Mouse (Mus musculus) testis, adult 2 months (tissue): Measurements from ENCODE around the gene Cat. TPM values are rescaled to one million over a fixed set of nuclear protein-coding genes. Genes with fewer than 3 reads are reported as not detected.
A peak's percentile ranks its signal among the peaks of the same experiment; 100 is the strongest.

ENCODE experiments used
- H3K27ac ChIP-seq: fragments of 200-500 bp; 2 replicates; pipeline ENCODE4 v1.5.1; 2012; ENCODE audit warnings: low read depth, low read length; ENCODE audit not compliant: control insufficient read depth, insufficient read depth
- H3K27me3 ChIP-seq: fragments of 200-500 bp; 2 replicates; pipeline ENCODE4 v1.6.1; 2012; ENCODE audit warnings: mild to moderate bottlenecking, low read length, moderate library complexity; ENCODE audit not compliant: control insufficient read depth, insufficient read depth
- H3K36me3 ChIP-seq: fragments of 200-500 bp; 2 replicates; pipeline ENCODE4 v1.6.1; 2012; ENCODE audit warnings: mild to moderate bottlenecking, low read length; ENCODE audit not compliant: control insufficient read depth, insufficient read depth
- H3K4me1 ChIP-seq: fragments of 200-500 bp; 2 replicates; pipeline ENCODE4 v1.6.1; 2012; ENCODE audit warnings: low read length; ENCODE audit not compliant: control insufficient read depth, insufficient read depth
- H3K4me3 ChIP-seq: fragments of 200-500 bp; 2 replicates; pipeline ENCODE4 v1.5.1; 2012; ENCODE audit warnings: low read depth, mild to moderate bottlenecking, low read length, moderate library complexity, mixed read lengths; ENCODE audit not compliant: control insufficient read depth
- CTCF ChIP-seq: fragments of 200-500 bp; IDR thresholded peaks from 2 replicates; pipeline ENCODE4 v1.5.1; 2012; ENCODE audit warnings: low read depth, mild to moderate bottlenecking, inconsistent platforms, low read length, moderate library complexity; ENCODE audit not compliant: control insufficient read depth, insufficient read depth, insufficient replicate concordance
- POLR2A ChIP-seq: fragments of 200-500 bp; IDR thresholded peaks from 2 replicates; pipeline ENCODE4 v1.6.1; 2012; ENCODE audit warnings: low read depth, mild to moderate bottlenecking, inconsistent platforms, low read length, moderate library complexity; ENCODE audit not compliant: control insufficient read depth
- polyA plus RNA-seq: library from polyadenylated mRNA; depleted of rRNA; stranded (reverse); fragments of >200 nt; gene quantifications from 2 replicates; pipeline ENCODE4 v1.2.3, GENCODE M21; 2012

Cat gene
- polyA plus RNA-seq, 1 experiment: 7.5 TPM

DNA sequence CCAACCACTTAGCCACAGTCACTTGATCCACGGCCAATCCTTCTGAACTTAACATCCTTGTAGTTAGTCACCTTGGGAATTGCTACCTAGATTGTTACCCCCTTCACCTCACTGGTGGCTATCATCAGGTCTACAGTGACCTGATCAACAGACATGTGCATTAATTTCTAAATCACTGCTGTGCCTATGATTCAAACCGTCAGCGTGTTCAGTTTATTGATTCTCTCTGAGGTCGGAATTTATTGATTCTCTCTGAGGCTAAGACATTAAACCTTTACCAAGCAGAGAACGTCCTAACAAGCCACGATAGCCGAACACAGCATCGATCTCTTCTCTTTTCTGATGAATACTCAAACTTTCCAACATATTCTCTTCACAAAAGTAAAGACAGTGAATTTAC lies 34.7 kb downstream of the Cat start:
- no peaks in the 10 kb centered on the region; the same call in 1 of the 2 replicates for H3K36me3 ChIP-seq
- no peak overlapping the region for H3K4me3 ChIP-seq
- no peaks in the 10 kb centered on the region for H3K4me1 ChIP-seq
- H3K27me3 ChIP-seq: no peaks in the 10 kb centered on the region
- no peak overlapping the region for H3K27ac ChIP-seq
- TF ChIP-seq POLR2A: no peak
- TF ChIP-seq CTCF: no peak

DNA sequence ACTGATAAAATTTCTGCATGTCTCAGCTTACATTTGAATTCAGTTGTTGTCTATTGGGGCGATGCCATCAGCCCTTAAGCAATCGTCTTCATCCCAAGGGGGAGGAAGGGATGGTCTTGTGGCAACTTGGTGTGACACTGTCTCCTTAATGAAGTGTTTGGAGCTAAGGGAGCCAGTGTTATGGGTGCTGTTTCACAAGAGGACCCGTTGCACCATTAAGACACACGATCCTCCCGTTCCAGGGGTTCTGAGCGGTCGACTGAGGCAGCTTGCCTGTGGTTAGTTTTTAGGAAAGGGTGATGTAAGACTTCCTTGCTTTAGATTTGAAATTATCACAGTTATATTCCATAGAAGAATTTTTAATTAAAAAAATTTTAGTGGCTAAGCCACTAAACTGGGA lies 35.1 kb downstream of the Cat start:
- Histone ChIP-seq H3K27me3 (no peaks in the 10 kb centered on the region), H3K27ac (no peak overlapping the region), H3K36me3 (no peaks in the 10 kb centered on the region; the same call in 1 of the 2 replicates), H3K4me1 (no peaks in the 10 kb centered on the region), H3K4me3 (no peak overlapping the region)
- TF ChIP-seq CTCF: no peak
- TF ChIP-seq POLR2A: no peak

DNA sequence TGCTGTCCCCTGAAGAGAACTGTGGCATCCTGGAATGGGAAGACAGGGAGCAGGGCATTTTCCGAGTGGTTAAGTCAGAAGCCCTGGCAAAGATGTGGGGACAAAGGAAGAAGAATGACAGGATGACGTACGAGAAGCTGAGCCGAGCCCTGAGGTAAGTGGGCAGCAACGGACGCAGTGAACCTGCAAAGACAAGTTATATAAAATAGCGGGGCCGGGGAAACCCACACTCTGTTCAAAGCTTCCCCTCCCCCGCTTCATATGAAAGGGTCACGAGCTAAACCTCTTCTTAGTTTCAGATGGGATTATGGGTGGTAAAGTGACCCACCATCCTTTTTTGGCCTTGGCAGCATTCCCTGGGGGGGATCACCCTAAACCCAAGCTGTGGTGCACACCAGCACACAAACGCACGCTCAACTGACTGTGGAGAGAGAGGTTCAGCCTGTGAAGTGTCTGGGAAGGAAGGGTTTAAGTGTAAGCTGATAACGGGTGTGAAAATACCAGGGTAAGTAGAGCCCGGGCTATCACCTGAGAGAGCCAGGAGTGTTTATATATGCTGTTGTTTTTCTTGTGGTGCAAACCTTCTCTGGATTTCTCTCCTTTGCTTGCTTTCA lies 35.9 kb downstream of the Cat start:
- H3K4me1 ChIP-seq: no peaks in the 10 kb centered on the region
- H3K27me3 ChIP-seq: no peaks in the 10 kb centered on the region
- H3K4me3 ChIP-seq: no peak overlapping the region
- no peaks in the 10 kb centered on the region for H3K36me3 ChIP-seq
- TF ChIP-seq POLR2A (no peak), CTCF (no peak)
- no peak overlapping the region for H3K27ac ChIP-seq

DNA sequence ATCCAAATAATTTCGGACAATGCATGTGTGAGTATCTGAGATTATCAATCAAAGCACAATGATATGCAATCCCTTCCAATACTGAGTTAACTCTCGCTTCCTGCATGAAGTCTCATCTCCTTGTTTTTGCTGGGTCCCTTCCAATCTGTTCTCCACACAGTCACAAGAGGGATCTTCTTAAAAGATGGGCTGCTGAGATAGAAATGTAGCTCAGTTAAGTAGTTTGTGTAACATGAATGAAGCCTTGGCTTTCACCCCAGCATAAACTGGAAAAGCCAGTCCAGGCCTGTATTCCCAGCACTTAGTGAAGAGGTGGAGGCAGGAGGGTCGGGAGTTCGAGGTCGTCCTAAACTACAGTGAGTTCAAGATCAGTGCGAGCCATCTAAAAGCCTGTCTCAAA lies 38.6 kb downstream of the Cat start:
- TF ChIP-seq CTCF (no peak), POLR2A (no peak)
- Histone ChIP-seq H3K36me3 (no peaks in the 10 kb centered on the region), H3K27me3 (no peaks in the 10 kb centered on the region), H3K4me3 (no peak overlapping the region), H3K4me1 (no peaks in the 10 kb centered on the region), H3K27ac (no peak overlapping the region)

DNA sequence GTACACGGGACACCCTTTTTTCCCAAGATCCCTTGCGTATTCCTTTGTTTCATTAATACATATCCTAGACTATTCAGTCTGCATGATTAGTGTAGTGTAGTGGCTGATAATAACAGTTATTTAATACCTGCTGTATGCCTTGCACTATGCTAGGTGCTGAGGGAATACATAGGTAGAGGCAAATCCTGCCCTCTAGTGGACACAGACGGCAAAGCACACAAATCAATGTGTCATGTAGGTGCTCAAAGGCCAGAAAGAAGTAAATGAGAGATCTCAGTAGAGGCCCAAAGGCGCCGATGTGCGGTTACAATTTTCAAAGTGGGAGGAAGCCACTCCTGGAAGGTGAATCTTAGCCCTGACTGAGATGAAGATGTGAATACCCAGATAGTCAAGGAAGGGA lies 39.2 kb downstream of the Cat start:
- TF ChIP-seq CTCF (no peak), POLR2A (no peak)
- H3K4me3 ChIP-seq: no peak overlapping the region
- no peaks in the 10 kb centered on the region for H3K27me3 ChIP-seq
- H3K27ac ChIP-seq: no peak overlapping the region
- H3K36me3 ChIP-seq: no peaks in the 10 kb centered on the region
- no peaks in the 10 kb centered on the region for H3K4me1 ChIP-seq

DNA sequence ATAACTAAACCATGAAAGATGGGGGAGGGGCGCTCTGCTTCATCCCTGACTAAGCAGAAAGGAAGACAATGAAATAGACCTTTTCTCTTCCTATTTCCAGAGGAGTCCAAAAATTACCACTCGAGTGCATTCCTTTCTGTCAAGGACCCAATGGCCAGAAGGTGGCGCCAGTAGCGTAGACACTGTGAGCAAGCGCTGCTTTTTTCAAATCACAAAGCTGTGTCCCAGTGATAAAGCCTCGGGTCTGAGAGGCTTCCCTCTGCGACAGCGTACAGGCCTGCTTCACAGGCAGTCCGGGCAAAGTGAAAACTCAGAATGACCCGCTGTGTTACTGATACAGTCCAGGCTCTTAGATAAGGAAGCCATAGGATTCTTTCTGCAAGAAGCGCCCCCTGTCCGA lies 45.2 kb downstream of the Cat start:
- H3K4me3 ChIP-seq: no peak overlapping the region
- H3K4me1 ChIP-seq: no peaks in the 10 kb centered on the region
- peak; percentile 55; the same call in 1 of the 2 replicates for TF ChIP-seq CTCF
- TF ChIP-seq POLR2A: no peak
- H3K27me3 ChIP-seq: no peaks in the 10 kb centered on the region
- H3K36me3 ChIP-seq: no peaks in the 10 kb centered on the region
- no peak overlapping the region for H3K27ac ChIP-seq

DNA sequence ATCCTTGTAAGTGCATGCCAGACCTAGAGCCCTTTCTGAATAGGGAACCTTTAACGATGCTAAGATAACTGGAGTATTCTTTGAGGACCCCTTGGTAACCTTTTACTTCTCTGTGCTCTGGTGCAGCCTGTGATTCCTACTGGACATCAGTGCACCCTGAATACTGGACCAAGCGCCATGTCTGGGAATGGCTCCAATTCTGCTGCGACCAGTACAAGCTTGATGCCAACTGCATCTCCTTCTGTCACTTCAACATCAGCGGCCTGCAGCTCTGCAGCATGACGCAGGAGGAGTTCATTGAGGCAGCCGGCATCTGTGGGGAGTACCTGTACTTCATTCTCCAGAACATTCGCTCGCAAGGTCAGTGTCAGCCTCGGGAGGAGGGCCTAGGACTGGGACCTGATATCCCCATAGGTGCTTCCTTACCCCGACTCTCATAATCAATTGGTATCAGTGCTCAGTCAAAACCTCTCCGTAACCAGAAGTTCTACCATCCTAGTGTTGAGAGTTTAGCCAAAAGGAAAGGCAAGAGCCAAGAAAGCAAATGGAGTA lies 45.8 kb downstream of the Cat start:
- Histone ChIP-seq H3K36me3 (no peaks in the 10 kb centered on the region), H3K27me3 (no peaks in the 10 kb centered on the region)
- no peak for TF ChIP-seq POLR2A
- TF ChIP-seq CTCF: no peak

More for the DNA sequence above, 45.8 kb downstream of the Cat start:
- Histone ChIP-seq H3K27ac (no peak overlapping the region), H3K4me3 (no peak overlapping the region), H3K4me1 (no peaks in the 10 kb centered on the region)
